Mouse (Mus musculus): ENCODE results near the gene Chst13. TPM values are rescaled to one million over a fixed set of nuclear protein-coding genes. Genes with fewer than 3 reads are reported as not detected.

Gene Chst13
- polyA plus RNA-seq, 1 experiment: not detected

GRCm38 (mm10) chr6:90360922-90361614 lies 36.1 kb upstream of the Chst13 start:
- no peak for TF ChIP-seq CTCF (IDR thresholded peaks at IDR 0.05; ENCODE audit: low read depth, low read length)
- TF ChIP-seq EP300 (IDR thresholded peaks at IDR 0.05; ENCODE audit: insufficient read depth, low read depth, low read length): no peak
- no peak for TF ChIP-seq POLR2A (IDR thresholded peaks at IDR 0.05; ENCODE audit: insufficient read depth, low read length)
- H3K27ac ChIP-seq (ENCODE audit: insufficient read depth, low read length): no peak overlapping the region

GRCm38 (mm10) chr6:90360024-90360781 lies 35.2 kb upstream of the Chst13 start:
- no peak for TF ChIP-seq POLR2A (IDR thresholded peaks at IDR 0.05; ENCODE audit: insufficient read depth, low read length)
- no peak for TF ChIP-seq CTCF (IDR thresholded peaks at IDR 0.05; ENCODE audit: low read depth, low read length)
- TF ChIP-seq EP300 (IDR thresholded peaks at IDR 0.05; ENCODE audit: insufficient read depth, low read depth, low read length): no peak
- peaks cover 2% of the 10 kb centered on the region for H3K4me1 ChIP-seq (ENCODE audit: control insufficient read depth, insufficient read depth, low read length)
- H3K9me3 ChIP-seq (replicated peaks; ENCODE audit: control insufficient read depth, insufficient read depth, low read length, poor library complexity, severe bottlenecking): no peaks in the 10 kb centered on the region
- H3K9ac ChIP-seq (ENCODE audit: low read depth, poor library complexity, severe bottlenecking): no peak overlapping the region
- no peaks in the 10 kb centered on the region for H3K36me3 ChIP-seq (ENCODE audit: control insufficient read depth, insufficient read depth, low read length, poor library complexity, severe bottlenecking)
- no peaks in the 10 kb centered on the region for H3K27me3 ChIP-seq (ENCODE audit: control insufficient read depth, insufficient read depth, low read length, poor library complexity, severe bottlenecking)
- no peak overlapping the region for H3K27ac ChIP-seq (ENCODE audit: insufficient read depth, low read length)
- H3K4me3 ChIP-seq (ENCODE audit: low read depth, low read length): no peak overlapping the region

More at GRCm38 (mm10) chr6:90360922-90361614, 36.1 kb upstream of the Chst13 start:
- H3K9me3 ChIP-seq (replicated peaks; ENCODE audit: control insufficient read depth, insufficient read depth, low read length, poor library complexity, severe bottlenecking): no peaks in the 10 kb centered on the region
- H3K27me3 ChIP-seq (ENCODE audit: control insufficient read depth, insufficient read depth, low read length, poor library complexity, severe bottlenecking): no peaks in the 10 kb centered on the region
- H3K4me1 ChIP-seq (ENCODE audit: control insufficient read depth, insufficient read depth, low read length): peaks cover 2% of the 10 kb centered on the region
- no peak overlapping the region for H3K9ac ChIP-seq (ENCODE audit: low read depth, poor library complexity, severe bottlenecking)
- H3K36me3 ChIP-seq (ENCODE audit: control insufficient read depth, insufficient read depth, low read length, poor library complexity, severe bottlenecking): no peaks in the 10 kb centered on the region
- no peak overlapping the region for H3K4me3 ChIP-seq (ENCODE audit: low read depth, low read length)

GRCm38 (mm10) chr6:90359445-90359844 lies 34.5 kb upstream of the Chst13 start:
- Histone ChIP-seq H3K27me3 (ENCODE audit: control insufficient read depth, insufficient read depth, low read length, poor library complexity, severe bottlenecking) (no peaks in the 10 kb centered on the region), H3K27ac (ENCODE audit: insufficient read depth, low read length) (no peak overlapping the region), H3K36me3 (ENCODE audit: control insufficient read depth, insufficient read depth, low read length, poor library complexity, severe bottlenecking) (no peaks in the 10 kb centered on the region), H3K4me1 (ENCODE audit: control insufficient read depth, insufficient read depth, low read length) (peaks cover 2% of the 10 kb centered on the region), H3K4me3 (ENCODE audit: low read depth, low read length) (no peak overlapping the region), H3K9ac (ENCODE audit: low read depth, poor library complexity, severe bottlenecking) (no peak overlapping the region), H3K9me3 (replicated peaks; ENCODE audit: control insufficient read depth, insufficient read depth, low read length, poor library complexity, severe bottlenecking) (no peaks in the 10 kb centered on the region)
- TF ChIP-seq POLR2A (IDR thresholded peaks at IDR 0.05; ENCODE audit: insufficient read depth, low read length) (no peak), CTCF (IDR thresholded peaks at IDR 0.05; ENCODE audit: low read depth, low read length) (no peak), EP300 (IDR thresholded peaks at IDR 0.05; ENCODE audit: insufficient read depth, low read depth, low read length) (no peak)

GRCm38 (mm10) chr6:90358142-90358541 lies 33.2 kb upstream of the Chst13 start:
- Histone ChIP-seq H3K27ac (ENCODE audit: insufficient read depth, low read length) (no peak overlapping the region), H3K4me3 (ENCODE audit: low read depth, low read length) (no peak overlapping the region), H3K4me1 (ENCODE audit: control insufficient read depth, insufficient read depth, low read length) (peaks cover 2% of the 10 kb centered on the region), H3K9me3 (replicated peaks; ENCODE audit: control insufficient read depth, insufficient read depth, low read length, poor library complexity, severe bottlenecking) (no peaks in the 10 kb centered on the region), H3K27me3 (ENCODE audit: control insufficient read depth, insufficient read depth, low read length, poor library complexity, severe bottlenecking) (no peaks in the 10 kb centered on the region), H3K36me3 (ENCODE audit: control insufficient read depth, insufficient read depth, low read length, poor library complexity, severe bottlenecking) (no peaks in the 10 kb centered on the region), H3K9ac (ENCODE audit: low read depth, poor library complexity, severe bottlenecking) (no peak overlapping the region)
- TF ChIP-seq CTCF (IDR thresholded peaks at IDR 0.05; ENCODE audit: low read depth, low read length): no peak
- TF ChIP-seq POLR2A (IDR thresholded peaks at IDR 0.05; ENCODE audit: insufficient read depth, low read length): no peak
- TF ChIP-seq EP300 (IDR thresholded peaks at IDR 0.05; ENCODE audit: insufficient read depth, low read depth, low read length): no peak

GRCm38 (mm10) chr6:90350011-90350410 lies 25.0 kb upstream of the Chst13 start:
- H3K27me3 ChIP-seq (ENCODE audit: control insufficient read depth, insufficient read depth, low read length, poor library complexity, severe bottlenecking): no peaks in the 10 kb centered on the region
- H3K27ac ChIP-seq (ENCODE audit: insufficient read depth, low read length): no peak overlapping the region
- H3K36me3 ChIP-seq (ENCODE audit: control insufficient read depth, insufficient read depth, low read length, poor library complexity, severe bottlenecking): no peaks in the 10 kb centered on the region
- H3K9ac ChIP-seq (ENCODE audit: low read depth, poor library complexity, severe bottlenecking): no peak overlapping the region
- H3K9me3 ChIP-seq (replicated peaks; ENCODE audit: control insufficient read depth, insufficient read depth, low read length, poor library complexity, severe bottlenecking): no peaks in the 10 kb centered on the region
- H3K4me1 ChIP-seq (ENCODE audit: control insufficient read depth, insufficient read depth, low read length): no peaks in the 10 kb centered on the region
- no peak for TF ChIP-seq CTCF (IDR thresholded peaks at IDR 0.05; ENCODE audit: low read depth, low read length)
- no peak for TF ChIP-seq EP300 (IDR thresholded peaks at IDR 0.05; ENCODE audit: insufficient read depth, low read depth, low read length)
- TF ChIP-seq POLR2A (IDR thresholded peaks at IDR 0.05; ENCODE audit: insufficient read depth, low read length): no peak
- H3K4me3 ChIP-seq (ENCODE audit: low read depth, low read length): no peak overlapping the region

- no peak for TF ChIP-seq CTCF (IDR thresholded peaks at IDR 0.05; ENCODE audit: low read depth, low read length)
- no peak for TF ChIP-seq POLR2A (IDR thresholded peaks at IDR 0.05; ENCODE audit: insufficient read depth, low read length)
- no peak for TF ChIP-seq EP300 (IDR thresholded peaks at IDR 0.05; ENCODE audit: insufficient read depth, low read depth, low read length)
- no peak overlapping the region for H3K27ac ChIP-seq (ENCODE audit: insufficient read depth, low read length)
- H3K27me3 ChIP-seq (ENCODE audit: control insufficient read depth, insufficient read depth, low read length, poor library complexity, severe bottlenecking): no peaks in the 10 kb centered on the region
- no peak overlapping the region for H3K9ac ChIP-seq (ENCODE audit: low read depth, poor library complexity, severe bottlenecking)
- H3K9me3 ChIP-seq (replicated peaks; ENCODE audit: control insufficient read depth, insufficient read depth, low read length, poor library complexity, severe bottlenecking): no peaks in the 10 kb centered on the region
- no peaks in the 10 kb centered on the region for H3K36me3 ChIP-seq (ENCODE audit: control insufficient read depth, insufficient read depth, low read length, poor library complexity, severe bottlenecking)
- no peak overlapping the region for H3K4me3 ChIP-seq (ENCODE audit: low read depth, low read length)
- no peaks in the 10 kb centered on the region for H3K4me1 ChIP-seq (ENCODE audit: control insufficient read depth, insufficient read depth, low read length)
Observed at GRCm38 (mm10) chr6:90348500-90348899, 23.5 kb upstream of the Chst13 start.

Measured in ES-Bruce4 (cell line).